Mouse (Mus musculus): Measurements from ENCODE around the gene Padi2. TPM values are rescaled to one million over a fixed set of nuclear protein-coding genes. Genes with fewer than 3 reads are reported as not detected.

Gene Padi2
- polyA plus RNA-seq, 1 experiment, result 19.5 TPM

DNA sequence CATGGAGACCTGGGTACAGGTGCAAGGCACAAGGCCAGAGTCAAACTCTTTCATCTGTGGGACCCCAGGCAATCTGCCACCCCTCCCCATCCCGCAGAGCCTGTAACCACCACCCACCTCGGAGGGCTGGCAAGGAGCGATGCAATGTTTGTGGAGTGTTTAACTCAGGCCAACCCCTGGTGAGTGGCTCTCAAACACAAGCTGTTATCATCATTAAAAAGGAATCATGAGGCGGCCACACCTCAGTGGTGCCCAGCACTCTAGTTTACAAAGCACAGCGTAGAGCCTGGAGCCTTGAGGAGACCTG is 33.5 kb upstream of the Padi2 start:
- 88% methylated on average over 5 of the region's 5 CpGs for WGBS
- H3K4me3 ChIP-seq (ENCODE audit: control insufficient read depth, insufficient read depth, low read length), result no peak overlapping the region
- DNase-seq, result no peak
- H3K36me3 ChIP-seq (ENCODE audit: control insufficient read depth, insufficient read depth, low read length), result no peaks in the 10 kb centered on the region
- H3K4me1 ChIP-seq (replicated peaks; ENCODE audit: control insufficient read depth, insufficient read depth, low read length), result peaks cover 23% of the 10 kb centered on the region
- H3K27ac ChIP-seq (ENCODE audit: control insufficient read depth, insufficient read depth, low read length), result no peak overlapping the region
- H3K27me3 ChIP-seq (ENCODE audit: control insufficient read depth, insufficient read depth, low read length), result no peaks in the 10 kb centered on the region
- TF ChIP-seq POLR2A (IDR thresholded peaks at IDR 0.05; ENCODE audit: control insufficient read depth, extremely low read depth, insufficient read depth, low read length, poor library complexity) (no peak), CTCF (IDR thresholded peaks at IDR 0.05; ENCODE audit: borderline replicate concordance, control insufficient read depth, extremely low read depth, insufficient read depth, low read length, poor library complexity) (no peak)

DNA sequence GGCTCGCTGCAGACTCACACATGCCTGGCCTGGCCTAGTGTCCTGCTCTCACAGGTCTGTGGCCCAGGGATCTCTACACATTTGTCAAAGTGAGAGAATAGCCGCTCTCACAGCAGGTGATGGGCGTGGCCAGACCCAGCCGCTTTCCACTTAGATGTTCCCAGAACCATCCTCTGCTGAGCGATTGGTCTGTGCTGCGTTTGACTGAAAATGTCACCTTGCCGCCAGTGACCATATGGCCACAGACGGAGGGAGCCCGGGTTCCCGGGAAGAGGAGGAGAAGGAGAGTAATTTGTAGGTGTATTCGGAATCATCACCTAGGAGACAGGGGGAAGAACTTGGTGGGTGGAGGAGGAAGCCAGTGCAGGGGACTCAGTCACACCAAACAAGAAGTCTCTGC is 33.1 kb upstream of the Padi2 start:
- no peak for DNase-seq
- peaks cover 19% of the 10 kb centered on the region for H3K4me1 ChIP-seq (replicated peaks; ENCODE audit: control insufficient read depth, insufficient read depth, low read length)
- no peak overlapping the region for H3K4me3 ChIP-seq (ENCODE audit: control insufficient read depth, insufficient read depth, low read length)
- H3K27ac ChIP-seq (ENCODE audit: control insufficient read depth, insufficient read depth, low read length), result no peak overlapping the region
- H3K36me3 ChIP-seq (ENCODE audit: control insufficient read depth, insufficient read depth, low read length), result no peaks in the 10 kb centered on the region
- WGBS, result 92% methylated on average over 11 of the region's 11 CpGs
- TF ChIP-seq POLR2A (IDR thresholded peaks at IDR 0.05; ENCODE audit: control insufficient read depth, extremely low read depth, insufficient read depth, low read length, poor library complexity) (no peak), CTCF (IDR thresholded peaks at IDR 0.05; ENCODE audit: borderline replicate concordance, control insufficient read depth, extremely low read depth, insufficient read depth, low read length, poor library complexity) (no peak)
- H3K27me3 ChIP-seq (ENCODE audit: control insufficient read depth, insufficient read depth, low read length), result no peaks in the 10 kb centered on the region

DNA sequence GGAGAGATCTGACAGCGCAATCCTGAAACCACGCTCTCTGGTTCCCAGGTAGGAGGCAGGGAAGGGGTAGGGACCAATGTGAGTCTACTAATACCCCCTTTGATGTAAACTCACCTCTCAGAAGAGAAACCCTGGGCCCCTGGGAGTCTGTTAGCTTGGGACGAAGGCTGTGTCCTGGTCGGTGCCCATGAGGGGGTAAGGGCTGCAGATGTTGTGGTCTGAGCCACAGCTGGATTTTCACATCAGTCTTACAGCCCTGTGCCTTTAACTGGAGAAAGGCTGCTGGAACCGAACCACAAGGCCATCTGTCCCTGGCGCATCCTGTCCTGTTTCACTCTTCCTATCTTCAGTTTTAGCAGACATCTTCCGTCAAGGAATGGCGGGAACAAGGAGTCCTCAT is 30.0 kb upstream of the Padi2 start:
- 72% methylated on average over 8 of the region's 8 CpGs for WGBS
- Histone ChIP-seq H3K4me3 (ENCODE audit: control insufficient read depth, insufficient read depth, low read length) (no peak overlapping the region), H3K4me1 (replicated peaks; ENCODE audit: control insufficient read depth, insufficient read depth, low read length) (peaks cover 7% of the 10 kb centered on the region; the same call in 1 of the 2 replicates), H3K27ac (ENCODE audit: control insufficient read depth, insufficient read depth, low read length) (no peak overlapping the region), H3K27me3 (ENCODE audit: control insufficient read depth, insufficient read depth, low read length) (no peaks in the 10 kb centered on the region), H3K36me3 (ENCODE audit: control insufficient read depth, insufficient read depth, low read length) (no peaks in the 10 kb centered on the region)
- DNase-seq, result no peak
- TF ChIP-seq CTCF (IDR thresholded peaks at IDR 0.05; ENCODE audit: borderline replicate concordance, control insufficient read depth, extremely low read depth, insufficient read depth, low read length, poor library complexity), result no peak
- TF ChIP-seq POLR2A (IDR thresholded peaks at IDR 0.05; ENCODE audit: control insufficient read depth, extremely low read depth, insufficient read depth, low read length, poor library complexity), result no peak

- no peaks in the 10 kb centered on the region for H3K27me3 ChIP-seq (ENCODE audit: control insufficient read depth, insufficient read depth, low read length)
- H3K36me3 ChIP-seq (ENCODE audit: control insufficient read depth, insufficient read depth, low read length), result no peaks in the 10 kb centered on the region
- H3K27ac ChIP-seq (ENCODE audit: control insufficient read depth, insufficient read depth, low read length), result no peak overlapping the region
- H3K4me1 ChIP-seq (replicated peaks; ENCODE audit: control insufficient read depth, insufficient read depth, low read length), result peaks cover 7% of the 10 kb centered on the region; the same call in 1 of the 2 replicates
- no peak overlapping the region for H3K4me3 ChIP-seq (ENCODE audit: control insufficient read depth, insufficient read depth, low read length)
- DNase-seq, result no peak
- 87% methylated on average over 6 of the region's 6 CpGs for WGBS
- TF ChIP-seq POLR2A (IDR thresholded peaks at IDR 0.05; ENCODE audit: control insufficient read depth, extremely low read depth, insufficient read depth, low read length, poor library complexity) (no peak), CTCF (IDR thresholded peaks at IDR 0.05; ENCODE audit: borderline replicate concordance, control insufficient read depth, extremely low read depth, insufficient read depth, low read length, poor library complexity) (no peak)
These were observed 29.5 kb upstream of the Padi2 start for GRCm38 (mm10) chr4:140876681-140877080.

- Histone ChIP-seq H3K4me3 (ENCODE audit: control insufficient read depth, insufficient read depth, low read length) (no peak overlapping the region), H3K4me1 (replicated peaks; ENCODE audit: control insufficient read depth, insufficient read depth, low read length) (peaks cover 7% of the 10 kb centered on the region; the same call in 1 of the 2 replicates), H3K36me3 (ENCODE audit: control insufficient read depth, insufficient read depth, low read length) (no peaks in the 10 kb centered on the region), H3K27ac (ENCODE audit: control insufficient read depth, insufficient read depth, low read length) (no peak overlapping the region), H3K27me3 (ENCODE audit: control insufficient read depth, insufficient read depth, low read length) (no peaks in the 10 kb centered on the region)
- no peak for TF ChIP-seq CTCF (IDR thresholded peaks at IDR 0.05; ENCODE audit: borderline replicate concordance, control insufficient read depth, extremely low read depth, insufficient read depth, low read length, poor library complexity)
- no peak for TF ChIP-seq POLR2A (IDR thresholded peaks at IDR 0.05; ENCODE audit: control insufficient read depth, extremely low read depth, insufficient read depth, low read length, poor library complexity)
- WGBS, result 71% methylated on average over 9 of the region's 9 CpGs
- DNase-seq, result no peak
These were observed 28.7 kb upstream of the Padi2 start for GRCm38 (mm10) chr4:140877441-140877840.

DNA sequence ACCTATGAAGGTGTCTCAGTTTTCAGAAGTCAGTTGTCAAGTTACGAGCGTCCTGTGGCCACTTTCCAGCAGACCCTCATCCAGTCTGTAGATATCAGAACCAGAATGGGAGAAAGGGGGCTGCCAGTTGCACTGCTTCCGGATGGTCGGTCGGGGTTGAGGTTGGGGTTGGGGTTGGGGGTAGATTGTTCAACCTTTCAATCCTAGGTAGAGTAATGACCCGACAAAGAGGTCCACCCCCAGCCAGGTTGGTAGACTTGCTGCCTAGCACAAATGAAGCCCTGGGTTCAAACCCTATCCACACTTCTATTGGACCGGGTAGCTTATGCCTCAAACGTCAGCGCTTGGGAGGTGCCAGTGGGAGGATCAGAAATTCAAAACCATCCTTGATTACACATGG is 27.5 kb upstream of the Padi2 start:
- WGBS, result 95% methylated on average over 9 of the region's 9 CpGs
- no peak overlapping the region for H3K27ac ChIP-seq (ENCODE audit: control insufficient read depth, insufficient read depth, low read length)
- DNase-seq, result no peak
- H3K4me3 ChIP-seq (ENCODE audit: control insufficient read depth, insufficient read depth, low read length), result no peak overlapping the region
- TF ChIP-seq POLR2A (IDR thresholded peaks at IDR 0.05; ENCODE audit: control insufficient read depth, extremely low read depth, insufficient read depth, low read length, poor library complexity) (no peak), CTCF (IDR thresholded peaks at IDR 0.05; ENCODE audit: borderline replicate concordance, control insufficient read depth, extremely low read depth, insufficient read depth, low read length, poor library complexity) (no peak)
- H3K36me3 ChIP-seq (ENCODE audit: control insufficient read depth, insufficient read depth, low read length), result no peaks in the 10 kb centered on the region
- no peaks in the 10 kb centered on the region for H3K27me3 ChIP-seq (ENCODE audit: control insufficient read depth, insufficient read depth, low read length)
- H3K4me1 ChIP-seq (replicated peaks; ENCODE audit: control insufficient read depth, insufficient read depth, low read length), result no peaks in the 10 kb centered on the region

GRCm38 (mm10) chr4:140879116-140879515 is 27.0 kb upstream of the Padi2 start:
- no peak overlapping the region for H3K4me3 ChIP-seq (ENCODE audit: control insufficient read depth, insufficient read depth, low read length)
- no peaks in the 10 kb centered on the region for H3K27me3 ChIP-seq (ENCODE audit: control insufficient read depth, insufficient read depth, low read length)
- DNase-seq, result no peak
- 96% methylated on average over 6 of the region's 6 CpGs for WGBS
- H3K27ac ChIP-seq (ENCODE audit: control insufficient read depth, insufficient read depth, low read length), result no peak overlapping the region
- no peaks in the 10 kb centered on the region for H3K4me1 ChIP-seq (replicated peaks; ENCODE audit: control insufficient read depth, insufficient read depth, low read length)
- TF ChIP-seq CTCF (IDR thresholded peaks at IDR 0.05; ENCODE audit: borderline replicate concordance, control insufficient read depth, extremely low read depth, insufficient read depth, low read length, poor library complexity) (no peak), POLR2A (IDR thresholded peaks at IDR 0.05; ENCODE audit: control insufficient read depth, extremely low read depth, insufficient read depth, low read length, poor library complexity) (no peak)
- no peaks in the 10 kb centered on the region for H3K36me3 ChIP-seq (ENCODE audit: control insufficient read depth, insufficient read depth, low read length)
